Mouse (Mus musculus) heart, postnatal 4 days (tissue): ENCODE measurements at regions not wholly inside any gene's neighbourhood (a gene's known extent, or its start where the extent isn't known, plus 50 kb on each side); places are given as distances from the start of the nearest gene placed in this dataset.
"Not testable (repeated sequence)": the region's sequence is repeated elsewhere in the genome, so short reads cannot be mapped to it uniquely, and the experiment has no call there.

ENCODE experiments used
- DNase-seq: peaks from one replicate; pipeline ENCODE4 v3.0.0; 2021

GRCm38 (mm10) chr1:43305349-43306278 lies 108.8 kb upstream of the Fhl2 start:
- DNase-seq = no peak

GRCm38 (mm10) chr1:43310711-43311695 lies 114.2 kb upstream of the Fhl2 start:
- peak; percentile 29 for DNase-seq

DNA sequence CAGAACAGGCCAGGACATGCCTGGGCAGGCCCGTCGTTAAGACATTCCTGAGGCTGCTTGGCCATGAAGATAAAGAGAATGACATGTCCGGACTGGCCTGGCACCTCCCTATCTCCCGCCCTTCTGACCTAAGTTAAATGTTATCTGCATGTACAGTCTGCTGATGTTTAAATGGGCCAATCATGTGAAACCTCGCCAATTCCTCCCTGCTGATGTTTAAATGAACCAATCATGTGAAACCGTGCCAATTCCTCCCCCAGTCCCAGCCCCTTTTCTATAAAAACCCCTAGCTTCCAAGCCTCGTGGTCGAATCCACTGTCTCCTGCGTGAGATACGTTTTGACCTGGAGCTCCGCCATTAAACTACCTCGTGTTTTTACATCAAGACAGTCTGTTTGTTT lies 119.5 kb upstream of the Fhl2 start:
- not testable (repeated sequence) for DNase-seq

- peak; percentile 22 for DNase-seq
Measured at GRCm38 (mm10) chr1:43317076-43317871, 120.5 kb upstream of the Fhl2 start.

GRCm38 (mm10) chr1:43333488-43333887 lies 110.9 kb upstream of the Nck2 start:
- not testable (repeated sequence) for DNase-seq

DNA sequence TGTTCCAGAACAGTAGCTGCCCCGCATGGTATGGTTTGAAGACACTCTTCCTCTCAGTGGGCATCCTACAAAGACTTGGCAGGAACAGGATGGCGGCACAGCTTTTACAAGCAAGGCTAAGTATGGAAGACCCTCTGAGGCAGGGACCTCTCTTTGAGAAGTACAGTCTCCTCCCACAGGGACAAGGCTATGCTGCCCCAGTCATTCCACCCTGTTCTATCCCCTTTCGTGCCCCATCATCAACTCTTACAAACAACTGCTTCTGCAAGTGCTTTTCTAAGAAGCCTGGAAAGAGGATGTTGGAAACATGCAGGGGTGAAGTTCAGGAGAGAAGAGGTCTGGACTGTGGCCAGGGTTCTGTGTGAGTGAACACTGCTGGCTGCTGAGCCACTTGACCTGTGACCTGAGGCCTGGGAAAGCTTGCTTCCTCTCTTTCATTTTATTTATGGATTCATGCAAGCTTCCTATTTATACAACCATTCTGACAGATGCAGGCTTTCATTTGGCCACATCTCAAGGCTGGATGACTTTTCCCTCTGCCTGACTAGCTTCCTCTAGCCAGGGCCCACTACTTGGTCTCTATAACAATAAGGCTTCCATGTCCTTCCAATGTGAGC lies 107.1 kb upstream of the Nck2 start:
- peak; percentile 80 for DNase-seq

DNA sequence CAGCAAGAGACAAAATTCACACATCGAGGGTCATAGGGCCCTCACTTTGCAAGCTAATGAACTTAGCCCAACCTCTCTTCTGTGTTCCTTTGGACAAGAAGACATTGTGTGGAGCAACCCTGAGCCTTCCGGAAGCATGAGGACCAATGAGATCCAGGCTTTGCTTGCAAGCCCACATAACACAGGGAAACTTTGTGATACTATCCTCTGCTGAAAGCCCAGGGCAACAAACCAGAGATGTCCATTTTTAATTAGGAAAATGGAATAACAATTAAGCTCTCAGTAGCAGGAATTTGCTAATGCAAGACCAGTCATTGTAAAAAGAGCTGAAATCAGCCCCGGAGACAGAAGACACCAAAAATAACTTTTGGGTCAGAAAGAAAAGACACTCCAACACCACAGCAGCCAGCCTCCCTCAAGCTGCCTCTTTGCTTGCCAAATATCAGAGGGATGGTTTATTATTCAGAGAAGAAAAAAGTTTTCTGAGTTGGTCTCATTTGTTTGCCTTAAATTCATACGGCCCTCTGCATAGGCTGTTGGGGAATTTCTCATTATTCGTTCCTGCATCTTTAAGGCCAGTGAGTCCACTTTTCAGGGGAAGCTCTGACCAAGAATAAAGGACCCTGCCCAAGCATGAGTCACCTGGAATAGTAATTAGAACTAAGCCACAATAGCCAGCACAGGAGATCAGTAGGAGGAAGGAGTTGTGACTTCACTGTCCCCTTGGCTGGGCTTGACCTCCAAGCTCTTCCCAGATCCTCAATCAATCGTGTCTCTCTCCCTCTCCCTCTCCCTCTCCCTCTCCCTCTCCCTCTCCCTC lies 106.1 kb upstream of the Nck2 start:
- DNase-seq = peak; percentile 10

- no peak for DNase-seq
Measured at GRCm38 (mm10) chr1:43342848-43343247, 101.5 kb upstream of the Nck2 start.

DNA sequence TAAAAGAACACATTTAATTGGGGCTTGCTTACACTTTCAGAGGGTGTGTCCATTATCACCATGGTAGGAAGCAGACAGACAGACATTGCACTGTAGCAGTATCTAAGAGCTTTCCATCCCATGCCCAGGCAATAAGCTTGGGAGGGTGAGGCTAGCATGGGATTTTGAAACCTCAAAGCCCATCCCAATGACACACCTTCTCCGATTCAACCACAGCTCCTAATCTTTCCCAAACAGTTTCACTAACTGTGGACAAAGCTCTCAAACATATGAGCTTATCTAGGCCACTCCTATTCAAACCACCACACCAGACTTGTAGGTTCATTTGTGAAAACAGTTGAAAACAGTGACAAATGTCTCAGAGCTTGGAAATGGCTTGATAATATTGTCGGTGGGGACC lies 101.0 kb upstream of the Nck2 start:
- no peak for DNase-seq

- DNase-seq = no peak
Measured at GRCm38 (mm10) chr1:43344001-43344400, 100.4 kb upstream of the Nck2 start.

GRCm38 (mm10) chr1:43347152-43347551 lies 97.2 kb upstream of the Nck2 start:
- no peak for DNase-seq

DNA sequence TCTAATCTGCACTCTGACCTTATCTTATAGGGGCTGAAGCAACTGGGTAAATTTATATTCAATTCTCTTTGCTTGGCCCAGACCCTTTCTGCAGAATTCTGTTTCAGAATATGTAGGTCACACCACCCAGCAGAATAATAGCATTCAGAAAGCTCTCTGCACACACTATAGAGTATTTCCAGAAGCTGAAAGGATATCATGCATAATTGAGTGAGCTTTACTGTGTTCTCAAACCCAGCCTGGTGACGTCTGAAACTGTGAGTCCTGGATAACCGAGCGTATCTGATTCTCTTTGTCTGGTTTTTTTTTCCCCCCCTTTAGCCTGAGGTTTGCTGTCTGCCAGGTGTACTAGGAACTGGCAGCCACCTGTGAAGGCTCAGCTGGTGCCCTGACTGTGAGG lies 94.4 kb upstream of the Nck2 start:
- no peak for DNase-seq

DNA sequence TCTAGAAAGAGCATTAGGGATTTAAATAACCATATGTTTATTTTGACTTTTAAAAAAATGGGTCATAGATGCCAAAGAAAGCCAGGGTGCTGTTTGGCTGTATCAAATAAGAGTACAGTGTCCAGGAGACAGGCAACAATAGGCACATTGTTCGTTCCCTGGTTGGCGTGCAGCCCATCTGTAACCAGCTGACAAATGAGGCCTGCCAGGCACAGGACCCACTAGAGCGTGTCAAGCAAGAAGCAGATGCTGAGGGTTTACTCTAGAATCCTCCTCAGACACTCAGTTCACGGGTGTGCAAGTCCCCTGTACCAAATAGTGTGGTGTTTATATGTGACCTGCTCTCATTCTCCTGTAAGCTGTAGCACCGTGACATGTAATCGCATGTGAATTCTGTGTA lies 86.2 kb upstream of the Nck2 start:
- peak; percentile 65 for DNase-seq

DNA sequence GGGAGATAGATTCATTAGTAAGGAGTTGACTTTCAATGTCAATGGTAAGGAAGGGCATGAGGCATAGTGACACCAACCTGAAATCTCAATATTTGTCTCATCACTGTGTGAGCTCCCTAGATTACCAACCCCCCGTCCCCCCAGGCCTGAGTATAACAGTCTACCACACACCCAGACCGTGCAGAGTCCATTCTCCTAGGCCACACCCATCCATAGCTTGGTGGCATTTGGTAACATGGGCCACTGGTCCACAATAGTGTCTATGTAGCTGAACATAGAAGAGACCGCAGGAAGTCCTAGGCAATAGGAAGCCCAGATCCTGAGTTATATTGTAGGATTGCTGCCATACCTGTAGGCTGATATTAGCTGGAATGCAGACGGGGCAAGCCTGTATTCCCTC lies 84.7 kb upstream of the Nck2 start:
- no peak for DNase-seq

- DNase-seq = no peak
Measured at GRCm38 (mm10) chr1:43360291-43360690, 84.1 kb upstream of the Nck2 start.

GRCm38 (mm10) chr1:43360741-43361140 lies 83.6 kb upstream of the Nck2 start:
- DNase-seq = no peak

- no peak for DNase-seq
Measured at GRCm38 (mm10) chr1:43361455-43361863, 82.9 kb upstream of the Nck2 start.

DNA sequence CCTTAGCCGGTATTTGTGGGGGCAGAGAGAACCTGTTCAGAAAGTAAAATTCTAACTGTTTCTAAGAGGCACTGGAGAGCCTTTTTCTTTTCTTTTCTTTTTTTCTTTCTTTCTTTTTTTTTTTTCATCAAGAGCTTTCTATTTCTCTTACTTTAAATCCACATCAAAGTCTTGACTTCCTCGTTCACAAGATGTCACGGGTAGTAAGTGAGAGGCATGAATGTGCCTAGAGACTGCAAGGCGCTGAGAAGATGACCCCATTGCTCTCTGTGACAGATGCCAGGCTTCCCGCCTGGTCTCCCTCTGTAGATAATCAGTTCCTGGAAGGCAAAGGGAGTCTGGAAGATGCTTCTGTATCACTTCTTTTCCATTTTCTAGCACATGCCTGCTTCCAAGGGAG lies 82.2 kb upstream of the Nck2 start:
- DNase-seq = no peak

GRCm38 (mm10) chr1:43363178-43363577 lies 81.2 kb upstream of the Nck2 start:
- DNase-seq = peak; percentile 9

- DNase-seq = no peak
Measured at GRCm38 (mm10) chr1:43366433-43366832, 77.9 kb upstream of the Nck2 start.
